Mouse (Mus musculus): ENCODE measurements around the gene Shroom3.

DNA sequence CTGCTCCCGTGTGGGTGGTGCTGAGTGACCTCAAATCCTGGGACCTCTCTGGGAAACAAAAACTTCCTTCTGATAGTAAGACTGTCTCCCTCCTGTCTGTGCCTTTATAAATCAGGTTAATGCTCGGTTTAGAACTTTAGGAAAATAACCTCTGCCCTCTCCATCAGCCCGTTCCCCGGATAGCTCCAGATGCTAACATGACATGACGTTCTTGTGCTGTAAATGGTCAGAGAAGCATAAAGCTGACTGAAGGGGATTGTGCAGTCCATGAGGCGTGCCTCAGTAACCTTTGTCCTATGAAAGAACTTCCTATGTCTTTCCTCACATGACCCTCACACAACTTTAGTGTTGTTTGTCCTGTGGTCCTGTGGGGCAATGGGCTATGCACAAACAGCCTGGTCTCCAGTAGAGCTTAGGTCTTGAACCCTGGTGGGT is 84.6 kb downstream of the Shroom3 start:
- TF ChIP-seq POLR2A (IDR thresholded peaks at IDR 0.05; ENCODE audit: borderline replicate concordance, low read depth, low read length) (no peak), CTCF (IDR thresholded peaks at IDR 0.05; ENCODE audit: low read depth, low read length) (no peak)

All from bone marrow macrophage, adult 2 months (primary cell).